Mouse (Mus musculus) CD4-positive, CD25-positive, alpha-beta regulatory T cell, adult 4 months (primary cell): Measurements from ENCODE around the gene Sall1. TPM values are rescaled to one million over a fixed set of nuclear protein-coding genes. Genes with fewer than 3 reads are reported as not detected.

Source experiments
- ATAC-seq: one replicate; pipeline ENCODE4 v1.8.0; 2017
- polyA plus RNA-seq, 2 experiments: library from polyadenylated mRNA; unstranded; fragments of 100-300 nt; shearing (Covaris generic); gene quantifications; one replicate each; pipeline ENCODE4 v1.2.1; 2017

Sall1 gene
- polyA plus RNA-seq: not detected

DNA sequence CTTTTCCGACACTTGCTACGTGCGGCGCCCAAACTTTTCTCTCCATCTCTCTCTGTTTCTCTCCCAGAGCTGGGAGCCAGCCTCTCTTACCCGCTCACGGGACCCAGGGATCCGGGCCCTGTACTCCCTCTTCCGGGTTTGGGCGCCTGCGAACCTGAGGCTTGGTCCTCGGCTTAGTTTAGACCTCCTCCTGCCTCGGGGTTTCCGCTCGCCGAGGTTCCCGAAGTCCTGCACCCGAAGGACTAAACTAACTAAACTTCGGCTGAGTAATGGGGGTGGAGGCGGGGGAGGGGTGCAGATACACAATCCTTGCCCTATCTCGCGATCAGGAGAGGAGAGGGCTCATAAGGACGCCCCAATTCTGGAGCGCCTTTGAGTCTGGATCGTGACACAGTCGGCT lies at the start of gene Sall1:
Sall1 (minus strand) TSS at position 223 of the 400 bp plus-strand sequence.
- no peak for ATAC-seq

- no peak for ATAC-seq
These were observed 46.0 kb upstream of the Sall1 start for GRCm38 (mm10) chr8:89089916-89090315.

DNA sequence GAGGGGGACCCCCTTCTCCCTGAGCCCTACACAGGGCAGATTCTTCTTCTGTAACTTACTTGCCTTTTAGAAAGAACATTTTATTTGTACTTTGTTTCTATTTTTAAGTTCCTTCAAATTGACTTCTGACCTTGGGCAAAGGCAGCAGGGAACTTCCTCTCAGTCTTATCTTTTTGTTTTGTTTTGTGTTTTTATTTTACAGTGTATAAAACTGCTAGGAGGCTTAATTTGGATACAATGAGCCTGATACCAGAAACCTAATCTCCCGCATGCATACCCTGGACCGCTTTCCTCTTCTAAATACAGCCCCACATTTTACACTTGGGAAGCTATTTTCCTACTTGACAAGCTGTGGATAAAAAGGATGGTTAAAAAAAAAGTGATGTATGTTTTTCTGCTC lies 35.2 kb upstream of the Sall1 start:
- ATAC-seq: no peak

- ATAC-seq: no peak
These were observed 29.0 kb upstream of the Sall1 start for GRCm38 (mm10) chr8:89072968-89073382.

GRCm38 (mm10) chr8:89067499-89067898 lies 23.5 kb upstream of the Sall1 start:
- no peak for ATAC-seq

- ATAC-seq: no peak
These were observed 20.1 kb upstream of the Sall1 start for GRCm38 (mm10) chr8:89064042-89064441.

- no peak for ATAC-seq
These were observed 19.5 kb upstream of the Sall1 start for GRCm38 (mm10) chr8:89063366-89064040.

DNA sequence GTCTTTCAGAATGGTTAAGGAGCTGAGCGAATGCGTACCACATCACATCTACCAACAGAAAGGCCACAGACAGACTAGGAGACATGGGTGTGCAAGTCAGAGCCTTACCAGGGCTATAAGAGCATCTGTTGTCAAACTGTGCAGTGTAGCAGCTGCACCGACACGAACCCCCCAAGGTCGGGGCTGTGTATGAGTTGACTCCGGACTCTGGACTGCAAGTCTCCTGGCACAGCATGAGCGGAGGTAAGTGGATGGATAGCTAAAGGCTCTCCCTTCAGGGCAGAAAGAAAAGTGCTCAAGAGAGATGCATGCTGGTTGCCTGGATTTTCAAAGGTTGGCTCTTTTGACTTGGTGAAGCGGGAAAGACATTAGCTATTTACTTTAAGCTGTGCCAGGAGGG lies 16.8 kb upstream of the Sall1 start:
- ATAC-seq: no peak

- no peak for ATAC-seq
These were observed 15.5 kb upstream of the Sall1 start for GRCm38 (mm10) chr8:89059507-89059906.

GRCm38 (mm10) chr8:89052880-89053279 lies 8.9 kb upstream of the Sall1 start:
- no peak for ATAC-seq

GRCm38 (mm10) chr8:89046639-89047348 lies 2.8 kb upstream of the Sall1 start:
- no peak for ATAC-seq

DNA sequence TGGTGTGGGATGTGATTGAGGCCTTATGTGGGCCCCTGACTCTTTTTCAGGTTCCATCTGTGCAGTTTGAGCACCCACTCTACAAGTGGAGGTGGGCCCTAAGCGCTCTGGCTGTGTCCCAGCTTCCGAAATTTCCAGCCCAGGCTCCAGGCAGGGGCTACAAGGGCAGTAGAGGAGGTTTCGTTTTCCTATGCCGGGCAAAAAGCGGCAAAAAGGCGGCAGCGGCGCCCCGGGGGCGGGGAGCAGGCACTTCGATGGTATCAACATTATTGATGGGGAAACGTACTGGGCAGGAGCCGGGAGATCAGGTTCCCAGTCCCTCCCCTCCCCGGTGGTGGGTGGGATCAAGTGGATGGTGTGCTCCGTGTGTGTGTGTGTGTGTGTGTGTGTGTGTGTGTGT lies 2.3 kb upstream of the Sall1 start:
- ATAC-seq: no peak

- ATAC-seq: no peak
These were observed 1.8 kb upstream of the Sall1 start for GRCm38 (mm10) chr8:89045726-89046125.

DNA sequence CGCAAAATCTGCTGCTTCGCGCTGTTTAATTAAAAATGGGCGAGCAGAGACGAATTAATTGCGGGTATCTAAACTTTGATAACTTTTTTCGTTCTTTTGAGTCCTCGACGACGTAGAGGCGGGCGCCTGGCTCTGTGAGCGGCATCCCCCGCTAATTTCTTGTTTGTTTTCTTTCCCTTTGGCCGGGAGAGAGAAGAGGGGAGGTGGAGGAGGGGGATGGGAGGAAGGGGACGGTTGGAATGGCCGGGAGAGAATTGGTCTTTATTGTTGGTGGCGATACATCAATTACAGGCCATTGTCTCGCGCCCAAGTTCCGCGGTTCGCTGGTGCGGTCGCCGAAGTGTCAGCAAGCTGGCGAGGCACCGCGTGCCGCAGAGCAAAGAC lies 1.2 kb upstream of the Sall1 start:
- no peak for ATAC-seq

DNA sequence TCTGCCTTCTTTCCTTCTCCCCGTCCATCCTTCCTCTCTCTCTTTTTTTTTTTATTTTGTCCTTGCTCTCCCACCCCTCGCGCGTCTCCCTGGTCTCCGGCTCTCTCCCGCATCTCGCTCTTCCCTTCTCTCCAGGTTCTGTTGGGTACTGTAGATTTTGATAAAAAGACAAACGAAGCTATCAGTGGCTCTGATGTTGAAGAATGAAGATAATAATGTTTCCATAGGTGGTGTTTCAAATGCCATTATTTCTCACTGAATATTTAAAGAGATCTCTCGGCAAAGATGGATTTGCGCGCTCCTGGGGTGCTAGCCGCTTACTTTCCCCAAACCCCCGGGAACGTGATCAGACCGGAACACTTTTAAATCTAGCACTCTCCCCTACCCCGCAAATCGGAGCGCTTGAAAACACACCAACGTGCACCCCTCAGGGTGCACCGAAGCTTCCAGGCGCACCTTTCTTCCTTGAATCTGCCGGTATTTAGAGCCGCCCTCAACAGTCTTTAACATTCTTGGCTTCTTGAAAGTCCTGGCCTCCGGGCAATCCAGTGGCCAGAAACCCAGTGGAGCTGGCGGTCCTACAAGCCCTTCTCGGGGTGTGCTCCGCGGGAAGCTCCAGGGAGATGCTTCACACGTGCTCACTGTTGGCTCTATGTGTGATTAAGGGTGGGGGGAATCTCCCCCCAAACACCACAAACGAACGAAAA lies 702 bp upstream of the Sall1 start:
- ATAC-seq: no peak

DNA sequence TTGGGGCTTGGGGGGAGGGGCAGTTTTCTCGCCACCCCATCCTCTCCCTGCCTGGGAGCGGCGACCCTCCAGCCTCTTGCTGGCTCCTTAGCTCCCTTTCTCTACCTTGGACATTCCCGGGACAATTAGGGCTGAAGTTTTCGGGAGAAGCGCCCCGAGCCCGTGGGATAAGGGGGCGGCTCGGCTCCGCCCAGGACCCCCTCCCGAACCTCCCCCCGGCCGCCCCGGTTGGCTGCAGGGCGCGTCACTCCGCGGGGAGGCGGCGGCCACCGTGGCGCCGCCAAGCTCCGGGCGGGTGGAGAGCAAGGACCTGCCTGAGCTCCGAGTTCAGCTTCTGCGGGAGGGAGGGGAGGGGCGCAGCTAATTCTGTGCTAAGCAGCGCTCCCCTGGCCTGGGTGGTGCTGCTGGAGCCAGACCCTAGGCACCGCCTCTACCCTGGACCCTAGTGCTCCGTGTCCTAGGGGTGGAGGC lies 556 bp downstream of the Sall1 start:
- no peak for ATAC-seq

DNA sequence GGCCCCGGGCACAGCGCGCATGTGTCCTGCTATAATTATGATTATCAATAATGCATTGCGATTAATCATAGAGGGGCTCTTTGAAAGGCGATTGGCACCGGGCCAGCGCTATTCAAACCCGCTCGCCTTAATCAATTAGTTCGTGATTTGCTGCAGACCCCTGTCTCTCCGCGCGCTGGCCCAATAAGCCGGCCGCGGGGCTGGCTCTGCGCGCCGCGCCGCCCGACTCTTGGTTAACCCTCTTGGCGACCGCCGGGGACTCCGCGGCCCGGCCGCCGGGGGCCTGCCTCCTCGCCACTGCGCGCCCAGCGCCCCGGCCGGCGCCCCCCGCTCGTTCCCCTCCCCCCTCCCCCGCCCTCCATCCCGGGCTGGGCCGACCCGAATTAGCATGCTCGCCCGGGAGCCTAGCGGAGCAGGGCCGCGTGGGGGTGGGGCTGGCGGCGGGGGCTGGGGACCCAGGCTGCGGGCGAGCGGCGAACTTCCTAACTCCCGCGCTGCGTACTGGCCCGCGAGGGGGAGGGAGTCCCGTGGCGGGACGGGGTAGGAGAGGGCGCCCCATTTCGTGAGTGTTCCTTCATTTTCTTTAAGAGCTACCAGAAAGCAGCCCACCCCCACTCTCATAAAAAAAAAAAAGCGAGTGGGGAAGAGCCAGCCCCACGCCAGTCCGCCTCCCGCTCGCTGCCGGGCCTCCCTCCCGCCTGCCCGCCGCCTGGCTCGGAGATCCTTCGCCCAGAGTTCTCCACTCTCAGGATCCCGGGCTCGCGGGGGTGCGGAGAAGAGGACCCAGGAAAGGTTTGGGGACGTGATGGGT lies 1.2 kb downstream of the Sall1 start:
- no peak for ATAC-seq

DNA sequence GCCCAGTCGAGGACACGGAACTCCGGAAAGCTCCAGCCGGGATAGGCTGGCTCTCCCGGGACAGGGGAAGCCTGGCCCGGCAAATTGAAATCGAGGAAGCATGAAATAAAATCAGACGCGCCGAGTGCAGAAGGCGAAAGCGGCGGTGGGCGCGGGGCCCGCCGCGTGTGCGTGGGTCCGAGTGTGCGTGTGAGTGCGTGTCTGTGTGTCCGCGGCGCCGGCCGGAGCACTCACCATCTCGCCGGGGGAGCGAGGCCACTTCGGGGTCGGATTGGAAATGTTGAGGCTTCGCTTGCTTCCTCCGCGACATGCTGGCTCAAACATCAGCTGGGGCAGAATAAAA lies 1.9 kb downstream of the Sall1 start:
- ATAC-seq: no peak

GRCm38 (mm10) chr8:89041421-89042117 lies 2.4 kb downstream of the Sall1 start:
- no peak for ATAC-seq

DNA sequence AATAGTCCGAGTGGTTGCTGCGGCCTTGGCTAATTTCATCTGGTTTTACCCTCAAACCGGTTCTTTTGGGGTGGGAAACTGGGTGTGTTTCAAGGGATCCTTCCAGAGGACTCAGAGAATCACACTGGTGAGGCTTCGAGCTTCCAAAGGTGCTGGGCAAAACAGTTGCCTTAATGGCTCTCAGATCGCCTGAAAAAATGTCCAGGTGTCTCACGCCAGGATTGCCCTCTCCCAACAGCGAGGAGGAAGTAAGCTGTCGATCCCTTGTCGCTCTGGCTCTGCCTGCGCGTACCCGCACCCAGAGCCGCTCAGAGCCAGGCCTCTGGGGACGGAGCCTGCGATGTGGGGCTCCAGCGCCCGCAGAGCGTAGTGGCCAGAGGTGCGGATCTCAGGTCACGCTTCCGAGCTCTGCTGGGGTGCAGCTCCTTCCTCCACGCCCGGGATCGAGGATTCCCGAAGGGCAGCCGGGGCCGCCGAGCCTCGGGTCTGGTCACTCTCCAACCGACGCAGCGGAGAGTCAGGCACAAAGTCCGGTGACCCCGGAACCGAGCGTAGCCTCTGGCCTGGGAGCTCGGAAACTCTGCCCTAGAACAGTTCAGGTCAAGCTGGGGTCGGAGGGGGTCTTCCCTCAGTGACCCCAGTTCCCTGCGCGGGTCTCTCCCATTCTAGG lies 3.1 kb downstream of the Sall1 start:
- no peak for ATAC-seq

DNA sequence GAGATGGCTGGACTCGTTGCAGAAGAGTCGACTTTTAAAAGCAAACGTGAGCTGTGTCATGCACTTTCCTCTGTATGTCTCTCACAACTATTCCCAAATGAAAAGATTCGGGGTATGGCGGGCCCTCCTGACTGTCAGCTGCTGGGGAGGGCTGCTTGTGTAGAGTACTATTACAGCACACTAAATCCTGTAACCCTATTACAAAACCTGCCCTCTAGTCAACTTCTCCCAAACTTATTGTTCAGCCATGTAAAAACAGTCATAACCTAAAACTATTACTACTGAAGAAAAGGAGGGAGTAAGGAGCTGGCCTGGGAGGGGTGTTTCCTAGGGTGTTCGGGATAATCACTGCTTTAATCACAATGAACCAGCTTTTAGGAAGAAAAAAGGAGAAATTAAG lies 4.1 kb downstream of the Sall1 start:
- ATAC-seq: no peak

DNA sequence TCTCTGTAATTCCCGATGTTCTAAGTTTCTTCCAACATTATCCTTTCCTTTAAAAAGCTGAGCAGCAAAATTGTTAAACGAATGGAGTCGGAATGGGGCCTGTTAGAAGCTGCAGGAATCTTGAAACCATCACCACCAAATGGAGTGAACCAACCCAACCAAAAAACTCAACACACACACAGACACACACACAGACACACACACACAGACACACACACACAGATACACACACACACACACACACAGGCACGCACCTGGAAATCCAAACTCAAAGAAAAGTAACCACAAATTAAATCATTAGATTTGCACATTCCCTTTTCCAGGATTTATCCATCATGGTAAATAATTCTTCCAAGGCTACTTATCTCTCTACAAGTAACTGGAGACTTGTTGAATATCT lies 5.0 kb downstream of the Sall1 start:
- no peak for ATAC-seq
